Mouse (Mus musculus) thymus, postnatal 14 days (tissue): ENCODE data around the gene Pwwp2a.
A peak's percentile ranks its signal among the peaks of the same experiment; 100 is the strongest.

ENCODE experiments used
- DNase-seq: peaks from one replicate; pipeline ENCODE4 v3.0.0; 2021

Pwwp2a gene

DNA sequence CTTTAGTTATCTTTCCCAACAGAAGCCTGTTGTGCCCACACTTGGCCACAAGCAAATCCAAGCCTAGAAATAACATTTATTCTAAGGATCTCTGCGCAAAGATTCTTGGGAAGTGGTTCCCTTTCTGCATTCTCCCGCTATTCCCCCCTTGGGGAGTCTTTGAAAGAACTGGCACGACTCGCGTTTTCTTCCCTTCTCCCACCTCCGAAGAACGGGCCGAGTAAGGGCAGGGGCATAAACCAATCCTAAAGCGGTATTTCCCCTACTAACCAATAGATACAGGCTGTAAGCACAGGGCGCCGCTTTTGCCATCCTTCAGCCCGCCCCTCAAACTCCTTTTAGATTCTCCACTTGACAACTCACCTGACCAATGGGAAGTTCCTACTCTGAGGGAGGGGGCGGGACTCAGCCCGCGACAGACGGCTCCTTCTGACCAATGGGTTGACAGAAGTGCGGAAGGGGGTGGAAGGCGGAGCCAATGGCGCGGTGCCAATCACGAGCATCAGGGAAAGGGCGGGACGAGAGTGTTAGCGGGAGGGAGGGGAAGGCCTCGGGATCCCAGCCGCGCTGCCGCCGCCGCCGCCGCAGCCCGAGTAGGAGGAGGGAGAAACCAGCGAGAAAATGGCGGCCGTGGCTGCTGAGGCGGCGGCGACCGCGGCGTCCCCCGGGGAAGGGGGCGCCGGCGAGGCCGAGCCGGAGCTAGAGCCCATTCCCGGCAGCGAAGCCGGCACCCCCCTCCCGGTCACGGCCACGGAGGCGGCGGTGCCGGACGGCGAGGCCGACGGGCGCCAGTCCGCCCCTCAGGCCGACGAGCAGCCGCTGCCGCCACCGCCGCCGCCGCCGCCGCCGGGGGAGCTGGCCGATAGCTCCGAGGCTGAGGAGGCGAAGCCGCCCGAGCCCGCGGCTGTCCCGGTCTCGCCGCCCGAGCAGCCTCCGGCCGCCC, at the start of gene Pwwp2a:
TSS of gene Pwwp2a (plus strand) at position 527 of the 943 bp plus-strand sequence.
- DNase-seq: peak; percentile 98

DNA sequence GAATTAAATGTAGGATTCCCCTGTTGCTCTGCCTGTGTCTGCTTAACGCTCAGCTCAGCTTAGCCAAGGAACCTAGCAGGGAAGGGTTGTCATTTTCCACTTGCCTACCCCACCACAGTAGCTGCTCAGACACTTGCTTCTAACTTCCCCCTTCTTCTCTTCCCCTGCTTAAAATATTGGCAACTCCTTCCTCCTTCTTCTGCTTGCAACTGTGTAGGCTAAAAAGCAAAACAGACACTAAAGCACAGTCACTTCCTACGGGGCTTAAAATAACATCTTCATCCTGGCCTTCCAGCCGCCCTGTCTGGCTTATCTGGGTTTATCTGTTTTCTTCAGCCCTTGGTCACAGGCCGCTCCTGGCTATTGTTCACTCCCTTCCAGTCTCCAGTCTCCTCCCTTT, 49.2 kb upstream of the Pwwp2a start:
- no peak for DNase-seq

DNA sequence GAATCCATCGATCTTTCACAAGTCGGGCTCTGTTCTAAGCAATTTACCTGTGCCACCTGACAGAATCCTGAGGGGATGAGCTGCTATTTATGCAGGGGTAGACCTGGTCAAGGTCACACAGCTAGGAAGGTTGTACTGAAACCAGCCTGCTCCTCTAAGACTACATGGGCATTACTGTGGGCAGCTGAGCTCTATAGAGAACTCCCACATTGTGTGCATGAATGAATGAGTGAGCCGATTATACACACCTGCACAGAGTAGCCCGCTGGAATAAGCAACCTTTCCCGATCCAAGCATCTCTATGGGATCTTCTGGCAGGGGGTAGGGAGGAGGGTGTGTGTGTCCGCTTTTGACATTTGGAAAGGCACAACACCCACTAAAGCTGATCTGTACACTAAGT, 48.6 kb upstream of the Pwwp2a start:
- DNase-seq: no peak

DNA sequence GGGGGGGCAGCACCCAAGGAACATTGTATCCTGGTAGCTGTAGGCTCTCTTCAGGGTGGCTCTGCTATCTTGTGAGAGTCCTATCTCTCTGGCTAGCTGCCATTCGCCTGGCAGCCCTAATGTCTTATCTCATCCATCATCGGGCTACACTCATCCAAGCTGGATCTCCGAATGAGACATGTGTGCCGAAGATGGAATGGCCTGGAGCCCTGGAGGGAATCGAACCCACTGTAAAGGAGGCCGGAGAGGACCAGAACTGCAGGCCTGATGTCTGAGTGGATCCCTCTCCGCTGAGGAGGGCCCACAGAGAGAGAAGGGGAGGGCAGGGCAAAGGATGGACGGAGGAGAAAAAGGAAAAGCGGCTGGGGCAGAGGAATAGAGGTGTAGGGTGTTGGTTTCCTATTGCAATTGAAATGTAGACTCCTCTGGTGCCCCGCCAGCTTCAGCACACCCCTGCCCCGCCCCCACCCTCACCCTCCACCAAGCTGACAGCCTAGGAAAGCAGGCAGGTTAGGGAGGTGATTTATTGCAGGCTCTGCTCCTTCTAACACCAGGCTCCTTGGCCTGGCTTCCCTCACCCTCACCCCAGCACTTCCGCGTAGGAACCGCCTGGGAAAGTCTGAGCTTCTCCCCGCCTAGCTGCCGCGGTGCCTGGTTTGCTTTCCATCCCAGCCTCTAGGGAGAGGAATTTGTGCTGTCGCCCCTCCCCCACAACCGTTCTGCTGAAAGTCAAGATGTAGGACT, 48.0 kb upstream of the Pwwp2a start:
- peak; percentile 10 for DNase-seq

DNA sequence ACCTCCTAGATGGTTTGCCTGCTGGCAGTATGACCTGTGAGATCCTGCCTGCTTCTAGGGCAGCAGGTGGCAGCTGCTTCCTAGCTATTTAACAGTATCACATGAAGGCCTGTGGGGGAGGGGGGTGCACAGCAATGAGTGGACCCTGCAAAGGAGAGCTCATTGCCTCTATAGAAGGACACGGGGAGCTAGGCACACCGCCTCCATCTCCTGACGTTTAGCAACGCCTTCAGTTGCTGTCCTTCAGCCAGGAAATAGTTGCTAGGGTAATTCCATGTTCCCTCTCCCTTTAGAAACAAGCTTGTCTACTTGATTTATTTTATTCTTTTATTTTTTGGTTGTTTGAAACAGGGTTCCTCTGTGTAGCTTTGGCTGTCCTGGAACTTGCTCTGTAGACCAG, 45.0 kb upstream of the Pwwp2a start:
- no peak for DNase-seq

DNA sequence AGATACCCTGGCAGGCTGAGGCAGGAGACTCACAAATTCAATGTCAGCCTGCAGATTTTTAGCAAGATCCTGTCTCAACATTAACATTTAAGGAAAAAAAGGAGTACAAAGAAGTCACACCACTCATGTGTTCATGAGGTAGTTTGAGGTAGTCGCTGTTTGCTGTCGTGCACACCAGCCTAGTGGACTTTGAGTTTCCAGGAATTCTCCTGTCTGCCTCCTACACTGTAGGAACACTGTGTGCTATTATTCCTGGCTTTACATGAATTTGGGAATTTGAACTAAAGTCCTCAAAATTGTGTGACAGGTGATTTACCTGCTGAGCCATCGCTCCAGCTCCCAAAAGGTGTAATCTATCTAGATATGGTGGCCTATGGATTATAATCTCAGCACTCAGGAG, 43.3 kb upstream of the Pwwp2a start:
- no peak for DNase-seq

DNA sequence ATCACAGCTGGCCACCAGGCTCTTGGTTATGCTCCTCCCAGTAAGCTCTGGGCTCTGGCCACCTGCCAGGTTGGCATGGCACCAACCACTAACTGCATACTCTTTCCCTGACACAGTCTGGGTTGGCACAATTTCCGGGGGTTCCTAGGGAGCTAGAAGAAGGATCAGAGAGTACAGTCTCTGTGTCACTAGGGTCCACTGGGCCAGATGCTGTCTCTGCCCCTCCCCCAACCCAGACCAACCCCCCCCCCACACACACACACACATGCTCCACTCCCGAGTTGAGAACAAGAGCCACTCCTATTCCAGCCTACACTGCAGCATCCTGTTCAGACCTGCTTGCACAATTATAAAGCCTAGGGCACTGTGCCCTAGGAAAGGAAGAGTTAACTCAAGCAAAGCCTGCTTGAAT, 38.6 kb upstream of the Pwwp2a start:
- DNase-seq: peak; percentile 9

DNA sequence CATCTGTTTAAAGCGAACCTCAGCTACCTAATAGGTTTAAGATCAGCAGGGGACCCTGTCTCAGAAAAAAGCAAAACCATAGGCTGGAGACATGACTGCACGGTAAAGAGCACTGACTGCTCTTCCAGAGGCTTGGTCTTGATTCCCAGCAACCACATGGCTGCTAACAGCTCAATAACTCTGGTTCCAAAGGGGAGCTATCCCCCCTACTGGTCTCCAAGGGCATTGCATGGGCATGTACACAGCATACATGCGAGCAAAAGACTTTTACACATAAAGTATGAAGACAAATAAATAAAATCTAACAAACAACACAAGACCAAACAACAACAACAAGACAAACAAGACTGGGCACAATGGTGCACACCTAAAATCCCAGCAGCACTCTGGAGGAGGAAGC, 36.5 kb upstream of the Pwwp2a start:
- peak; percentile 40 for DNase-seq

DNA sequence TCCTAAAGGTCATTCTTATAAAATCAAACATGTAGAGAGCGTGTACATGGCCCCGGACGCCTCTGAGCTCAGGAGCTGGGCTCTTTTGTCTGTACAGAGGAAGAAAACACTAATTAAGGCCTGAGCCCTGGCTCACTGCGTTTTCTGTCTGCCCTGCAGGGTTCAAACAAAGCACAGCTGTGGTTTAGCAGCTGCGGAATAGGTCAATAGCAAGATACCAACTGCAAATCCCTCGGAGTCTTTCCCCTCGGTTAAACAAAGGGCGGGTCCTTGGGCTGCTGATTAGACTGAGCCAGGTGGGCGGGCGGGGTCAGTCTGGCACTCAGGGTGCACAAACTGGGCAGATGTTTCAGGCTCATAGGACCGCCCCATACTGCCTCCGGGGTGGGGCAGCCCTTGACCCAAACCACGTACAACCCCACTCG, 28.7 kb upstream of the Pwwp2a start:
- DNase-seq: peak; percentile 4

DNA sequence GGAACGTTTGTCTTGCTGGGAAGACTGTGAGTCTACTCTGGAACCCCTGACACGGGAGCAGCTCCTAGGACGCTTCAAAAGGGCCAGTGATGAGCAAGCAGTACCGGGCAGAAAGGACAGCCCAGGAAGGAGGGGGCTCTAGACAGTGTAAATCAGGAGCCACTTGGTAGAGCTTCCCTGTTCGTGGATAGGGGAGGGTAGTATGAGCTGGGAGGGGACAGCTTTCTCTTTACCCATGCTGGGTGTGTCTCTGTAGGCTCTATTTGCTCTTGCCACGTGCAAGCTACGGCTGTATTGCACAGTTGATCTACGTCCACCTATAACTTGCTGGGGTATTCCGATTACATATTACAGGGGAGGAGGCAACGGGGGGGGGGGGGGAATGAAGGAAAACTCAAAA, 25.3 kb upstream of the Pwwp2a start:
- DNase-seq: no peak

DNA sequence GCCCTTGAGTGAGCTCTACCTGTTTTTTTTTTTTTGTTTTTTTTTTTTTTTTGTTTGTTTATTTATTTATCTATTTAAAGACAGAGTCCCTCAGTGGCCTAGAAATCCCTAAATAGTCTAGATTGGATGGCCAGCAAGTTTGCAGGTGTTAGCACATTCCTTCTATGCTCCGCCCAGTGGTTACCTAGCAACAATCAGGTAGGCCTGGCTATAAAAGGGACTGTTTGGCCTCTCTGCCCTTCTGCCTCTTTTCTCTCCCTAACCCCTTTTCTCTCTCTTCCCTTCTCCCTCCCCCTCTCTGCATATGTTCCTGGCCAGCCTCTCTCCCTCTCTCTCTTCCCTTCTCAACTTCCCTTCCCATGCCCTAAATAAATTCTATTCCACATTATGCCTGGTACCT, 23.8 kb upstream of the Pwwp2a start:
- DNase-seq: no peak

DNA sequence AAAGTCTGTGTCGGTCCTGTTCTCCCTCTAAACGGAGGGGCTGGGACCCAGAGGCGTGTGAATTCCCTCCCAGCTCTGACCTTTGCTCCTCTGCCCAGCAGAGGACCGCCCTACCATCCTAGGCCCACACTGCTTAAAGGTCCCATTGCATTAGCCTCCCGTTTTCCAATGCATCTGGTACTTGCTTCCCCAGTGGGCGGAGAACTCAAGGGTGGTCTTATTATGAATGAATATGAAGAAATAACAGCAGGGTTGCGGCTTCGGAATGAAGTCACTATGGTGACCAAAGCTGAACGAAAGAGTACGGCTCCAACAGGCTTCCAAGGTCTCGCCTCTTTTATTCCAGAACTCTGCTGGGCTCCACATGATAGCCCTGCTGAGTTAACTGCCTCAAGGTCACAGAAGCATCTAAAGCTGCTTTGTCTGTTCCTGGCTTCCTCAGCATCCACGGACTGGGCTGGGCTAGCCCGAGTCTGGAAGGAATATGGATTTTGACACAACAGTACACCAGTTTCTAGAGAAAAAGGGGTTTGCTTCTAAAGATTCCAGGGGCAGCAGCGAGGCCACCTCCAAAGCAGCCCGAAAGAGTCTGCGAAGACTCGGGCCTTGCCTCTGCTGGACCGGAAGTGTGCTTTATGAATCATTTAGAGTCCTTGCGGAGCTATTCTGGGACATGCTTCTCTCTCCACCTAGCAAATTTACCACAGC, 14.6 kb upstream of the Pwwp2a start:
- no peak for DNase-seq

DNA sequence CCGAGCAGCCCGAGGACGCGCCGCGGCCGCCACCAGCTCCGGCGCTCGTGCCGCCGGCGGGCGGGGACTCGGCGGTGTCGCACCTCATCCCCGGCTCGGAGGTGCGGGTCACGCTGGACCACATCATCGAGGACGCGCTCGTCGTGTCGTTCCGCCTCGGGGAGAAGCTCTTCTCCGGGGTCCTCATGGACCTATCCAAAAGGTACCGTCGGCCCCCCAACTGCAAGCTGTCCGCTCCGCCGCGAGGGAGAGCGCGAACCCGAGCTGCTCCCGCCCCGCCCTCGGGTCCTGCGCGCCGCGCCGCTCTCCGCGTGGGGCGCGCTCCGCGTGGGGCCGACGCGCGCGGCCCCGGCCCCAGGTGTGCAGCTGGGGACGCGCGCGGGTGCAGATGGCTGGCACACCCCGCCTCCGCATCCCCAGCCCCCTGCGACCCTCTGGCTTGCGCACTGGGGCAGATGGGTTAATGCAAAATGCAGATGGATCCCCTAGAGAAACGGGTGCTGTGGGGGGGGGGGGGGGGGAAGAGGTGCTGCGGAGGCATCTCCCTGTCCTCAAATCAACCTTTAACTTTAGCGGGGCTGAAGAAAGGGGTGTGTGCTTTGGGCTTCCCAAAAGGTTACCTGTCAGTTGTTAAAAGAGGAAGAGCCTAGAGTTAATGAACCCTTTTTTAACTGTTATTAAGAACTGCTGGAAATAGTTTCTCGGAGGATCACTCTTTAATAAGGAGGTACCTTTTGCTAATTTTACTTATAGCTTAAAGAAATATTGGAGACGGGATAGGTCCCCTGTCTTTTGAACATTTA, 818 bp downstream of the Pwwp2a start:
- peak; percentile 79 for DNase-seq

DNA sequence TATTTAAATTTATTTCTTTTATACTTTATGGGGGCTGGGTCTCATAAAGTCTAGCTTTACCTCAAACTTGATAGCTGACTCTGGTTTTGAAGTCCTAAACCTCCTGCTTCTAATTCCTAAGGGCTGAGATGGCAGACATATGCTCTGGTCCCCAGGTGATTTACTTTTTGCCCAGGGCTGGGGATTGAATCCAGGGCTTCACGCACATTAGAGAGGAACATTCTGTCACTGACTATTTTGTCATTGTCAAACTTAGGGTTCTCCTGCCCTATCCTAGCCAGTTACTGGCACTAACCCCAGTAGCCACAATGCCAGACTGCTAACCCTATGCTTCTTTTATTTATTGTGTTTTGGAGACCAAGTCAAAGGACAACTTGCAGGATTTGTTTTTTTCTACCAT, 7.1 kb downstream of the Pwwp2a start:
- no peak for DNase-seq

DNA sequence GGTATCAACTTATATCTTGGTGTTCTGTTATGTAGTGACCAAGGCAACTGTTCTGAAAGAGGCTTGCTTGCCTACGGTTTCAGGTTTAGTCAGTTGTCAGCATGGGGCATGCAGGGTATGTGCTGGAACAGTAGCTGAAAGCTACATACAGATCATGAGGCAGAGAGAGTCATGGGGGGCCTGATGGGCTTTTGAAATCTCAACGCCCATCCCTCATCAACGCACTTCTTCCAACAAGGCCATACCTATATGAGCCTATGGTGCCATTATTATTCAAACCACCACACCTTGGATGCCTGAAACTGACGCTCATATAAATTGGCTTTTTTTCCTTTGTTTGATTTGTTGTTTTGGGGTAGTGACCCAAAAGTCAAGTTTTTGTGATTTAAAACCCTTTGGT, 14.8 kb downstream of the Pwwp2a start:
- no peak for DNase-seq

DNA sequence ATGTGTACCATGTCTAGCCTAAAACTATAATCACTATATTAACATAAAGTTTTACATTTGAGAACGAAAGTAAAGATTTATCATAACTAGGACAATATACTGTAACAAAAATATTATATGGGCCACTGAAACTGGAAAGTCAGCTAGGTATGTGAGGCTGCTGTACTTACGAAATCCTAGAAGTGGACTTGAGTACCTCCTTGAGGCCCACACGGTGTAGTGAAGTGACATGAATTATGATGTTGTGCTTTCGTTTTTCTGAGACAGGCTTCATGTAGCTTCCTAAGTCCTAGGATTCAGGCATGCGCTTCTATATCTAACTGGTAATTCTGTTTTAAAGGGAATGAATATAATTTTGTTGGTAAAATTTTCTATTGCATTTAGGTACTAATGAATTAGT, 16.8 kb downstream of the Pwwp2a start:
- DNase-seq: no peak

DNA sequence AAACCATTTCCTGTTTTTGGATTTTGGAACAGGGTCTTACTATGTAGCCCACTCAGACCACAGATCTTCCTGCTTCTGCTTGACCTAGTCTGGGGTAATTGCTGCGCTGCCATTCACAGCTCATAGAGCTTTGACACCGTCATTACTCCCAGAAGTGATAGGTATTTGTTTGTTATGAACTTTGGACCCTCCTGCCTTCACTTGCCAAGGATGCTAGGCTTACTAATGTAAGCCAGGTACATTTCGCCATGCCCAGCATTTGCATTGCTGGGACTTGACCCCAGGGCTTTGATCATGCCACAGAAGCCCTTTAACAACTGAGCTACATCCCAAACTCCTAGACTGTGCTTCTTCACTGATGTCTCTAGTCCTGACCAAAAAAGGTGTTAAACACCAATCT, 18.5 kb downstream of the Pwwp2a start:
- DNase-seq: no peak

DNA sequence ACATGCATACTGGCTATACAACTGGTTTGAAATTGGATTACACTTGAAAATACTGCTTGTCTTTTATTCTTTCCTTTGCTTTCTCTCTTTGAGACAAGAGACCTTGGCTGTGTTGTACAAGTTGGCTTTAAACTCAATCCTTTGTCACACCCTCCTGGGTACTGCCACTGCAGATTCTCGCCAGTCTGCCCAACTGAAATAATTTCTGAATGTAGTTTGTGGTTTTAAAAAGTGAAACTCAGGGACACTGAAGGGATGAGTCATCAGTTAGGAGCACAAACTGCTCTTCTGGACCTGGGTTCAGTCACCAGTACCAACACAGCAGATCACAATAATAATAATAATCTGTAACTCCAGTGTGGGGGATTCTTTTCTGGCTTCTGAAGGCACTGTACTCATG, 21.8 kb downstream of the Pwwp2a start:
- no peak for DNase-seq

DNA sequence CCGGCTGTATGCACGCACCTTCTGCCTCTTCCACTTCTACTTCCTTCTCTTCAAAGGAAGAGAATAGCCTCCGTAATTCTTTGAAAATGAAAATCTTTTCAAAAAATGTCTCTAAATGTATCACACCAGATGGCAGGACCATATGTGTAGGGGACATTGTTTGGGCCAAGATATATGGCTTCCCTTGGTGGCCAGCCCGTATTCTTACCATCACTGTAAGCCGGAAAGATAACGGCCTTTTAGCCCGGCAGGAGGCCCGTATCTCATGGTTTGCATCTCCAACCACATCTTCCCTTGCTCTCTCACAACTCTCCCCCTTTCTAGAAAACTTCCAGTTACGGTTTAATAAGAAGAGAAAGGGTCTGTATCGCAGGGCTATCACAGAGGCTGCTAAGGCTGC, 24.0 kb downstream of the Pwwp2a start:
- DNase-seq: no peak

DNA sequence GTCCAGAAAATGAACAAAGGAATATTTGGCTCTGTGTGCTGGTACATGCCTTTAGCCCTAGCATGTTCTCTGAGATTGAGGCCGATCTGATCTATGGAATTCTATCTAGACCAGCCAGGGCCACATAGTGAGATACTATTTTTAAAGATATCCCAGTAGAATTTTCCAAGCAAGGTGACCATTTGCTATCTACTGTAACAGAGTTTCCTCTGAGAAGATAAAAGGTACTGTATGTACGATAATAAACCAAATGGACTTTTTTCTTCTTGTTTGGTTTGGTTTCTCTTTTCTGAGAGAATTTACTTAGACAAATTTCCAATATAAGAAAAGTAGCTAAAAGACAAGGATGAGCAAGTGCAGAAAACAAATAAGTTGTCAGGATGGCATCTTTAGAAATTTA, 26.6 kb downstream of the Pwwp2a start:
- DNase-seq: no peak

DNA sequence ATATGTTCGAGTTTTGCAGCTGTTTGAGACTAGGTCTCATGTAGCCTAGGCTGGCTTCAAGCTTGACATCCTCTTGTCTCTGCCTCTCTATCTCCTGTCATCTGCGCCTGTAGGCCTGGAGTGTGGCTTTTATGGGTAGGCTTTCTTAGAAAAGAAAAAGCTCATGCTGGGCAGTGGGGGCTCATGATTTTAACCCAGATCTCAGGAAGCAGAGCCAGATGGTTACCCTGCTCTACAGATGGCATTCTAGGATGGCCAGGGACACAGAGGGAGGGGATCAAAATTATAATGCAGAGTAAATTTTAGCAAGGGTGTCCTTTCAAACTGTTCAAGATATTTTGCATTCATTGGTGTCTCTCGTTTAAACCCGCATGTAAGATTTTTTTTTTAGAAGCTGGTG, 30.4 kb downstream of the Pwwp2a start:
- no peak for DNase-seq

DNA sequence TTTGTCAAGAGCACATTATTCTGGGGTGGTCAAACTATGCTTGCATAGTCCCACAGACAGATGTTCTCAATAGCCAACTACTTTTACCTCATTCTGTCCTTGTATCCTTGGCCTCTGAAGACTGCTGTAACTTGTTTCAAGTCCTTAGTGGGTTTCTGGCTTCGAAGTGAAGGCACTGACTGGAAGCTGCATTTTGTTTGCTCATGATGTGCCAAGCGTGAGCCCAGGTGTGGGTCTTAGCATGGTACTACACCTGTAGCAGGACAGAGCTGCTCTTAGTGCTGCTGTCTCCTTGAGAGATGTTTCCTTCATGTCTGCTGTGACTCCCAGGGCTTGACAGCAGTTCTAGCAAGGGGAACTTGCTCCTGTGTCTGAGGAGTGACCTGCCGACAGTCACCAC, 41.6 kb downstream of the Pwwp2a start:
- DNase-seq: no peak

DNA sequence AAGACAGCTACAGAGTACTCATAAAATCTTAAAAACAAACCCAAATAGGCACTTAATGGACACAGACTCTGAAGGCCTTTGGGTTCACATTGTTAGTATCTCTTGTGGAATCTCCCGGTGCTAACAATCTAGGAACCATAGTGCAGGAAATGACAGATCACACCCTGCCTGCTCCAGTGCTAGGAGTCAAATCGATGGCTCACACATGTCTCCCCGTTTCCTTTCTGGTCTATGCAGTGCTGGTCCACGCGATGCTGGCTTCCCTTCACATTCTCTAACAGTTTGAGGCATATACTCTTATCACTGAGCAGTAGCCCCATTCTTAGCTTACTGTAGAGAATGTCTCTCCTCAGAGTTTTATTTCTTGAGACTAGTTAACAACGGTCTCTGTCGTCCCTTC, 46.0 kb downstream of the Pwwp2a start:
- DNase-seq: no peak
